Mouse (Mus musculus) testis, adult 2 months (tissue): Measurements from ENCODE around the gene Zgrf1.

Experiments used
- CTCF ChIP-seq: fragments of 200-500 bp; IDR thresholded peaks from 2 replicates; pipeline ENCODE4 v1.5.1; 2012; ENCODE audit warnings: low read depth, mild to moderate bottlenecking, inconsistent platforms, low read length, moderate library complexity; ENCODE audit not compliant: control insufficient read depth, insufficient read depth, insufficient replicate concordance
- POLR2A ChIP-seq: fragments of 200-500 bp; IDR thresholded peaks from 2 replicates; pipeline ENCODE4 v1.6.1; 2012; ENCODE audit warnings: low read depth, mild to moderate bottlenecking, inconsistent platforms, low read length, moderate library complexity; ENCODE audit not compliant: control insufficient read depth

DNA sequence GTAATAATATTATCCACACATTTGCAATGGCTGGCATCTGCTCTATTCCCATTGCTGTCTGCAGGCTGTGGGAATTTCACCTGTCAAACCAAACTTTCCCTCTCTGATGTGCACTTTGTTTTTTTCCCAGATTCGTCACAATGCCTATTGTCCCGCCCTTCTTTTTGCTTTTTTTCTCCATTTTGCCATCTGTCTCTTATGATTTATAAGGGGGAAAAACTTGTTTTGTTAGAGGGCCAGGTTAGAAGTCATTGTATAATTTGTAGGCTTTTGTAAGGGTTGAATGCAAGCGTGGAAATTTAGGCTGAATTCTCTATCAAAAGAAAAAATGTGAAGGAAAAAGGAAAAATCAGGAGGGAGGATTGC is 81.7 kb downstream of the Zgrf1 start:
- TF ChIP-seq CTCF, result no peak
- no peak for TF ChIP-seq POLR2A
